Mouse (Mus musculus) T-helper 2 cell (primary cell): ENCODE measurements around the gene Ppard.
"Not testable (repeated sequence)": the region's sequence is repeated elsewhere in the genome, so short reads cannot be mapped to it uniquely, and the experiment has no call there.

Source experiments
- in situ Hi-C: fragments of 300-600 bp; cut with MboI, MseI; formaldehyde crosslinking; loops from one replicate; pipeline ENCODE4 v1.15.1; 2025; ENCODE audit warnings: high pct_unique_total_duplicates

Gene Ppard

GRCm38 (mm10) chr17:28312232-28313211 is 80.0 kb downstream of the Ppard start:
- in situ Hi-C loops, result no loop called here

DNA sequence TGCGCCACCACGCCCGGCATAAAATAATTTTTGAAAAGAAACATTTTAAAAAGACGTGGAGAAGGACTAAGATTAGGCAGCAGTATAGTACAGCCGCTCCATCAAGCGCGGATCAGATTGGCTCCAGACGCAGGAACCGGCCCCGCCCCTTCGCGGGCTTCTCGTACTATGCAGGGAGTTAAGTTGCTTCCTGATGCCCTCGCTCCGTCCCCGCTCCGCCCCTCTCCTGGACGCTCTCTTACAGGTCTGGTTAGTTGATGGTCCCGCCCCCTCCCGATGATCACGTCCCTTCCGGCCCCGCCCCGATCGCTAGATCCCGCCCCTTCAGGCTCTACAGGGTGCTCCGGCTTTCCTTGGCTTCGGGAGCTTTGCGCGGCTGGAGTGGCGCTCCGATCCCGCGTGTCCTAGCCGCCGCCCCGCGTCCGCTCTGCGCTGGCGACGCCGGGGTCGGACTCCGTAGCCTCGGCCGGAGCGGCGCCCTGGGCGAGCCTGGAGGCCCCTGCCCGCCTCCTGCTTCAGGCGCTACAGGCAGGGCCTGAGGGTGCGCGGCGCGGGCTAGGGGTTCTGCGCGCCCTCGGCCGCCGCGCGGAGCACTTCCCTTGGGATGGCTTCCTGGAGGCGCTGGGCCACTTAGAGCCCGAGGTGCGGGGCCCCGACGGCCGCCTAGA is 80.8 kb downstream of the Ppard start, which contains the start of gene Fance:
Gene Fance, plus strand, starts transcription at position 308 of the 668 bp plus-strand sequence.
- in situ Hi-C loops, result no loop called here

- in situ Hi-C loops, result no loop called here
Observed at GRCm38 (mm10) chr17:28313880-28314225, 81.4 kb downstream of the Ppard start.

DNA sequence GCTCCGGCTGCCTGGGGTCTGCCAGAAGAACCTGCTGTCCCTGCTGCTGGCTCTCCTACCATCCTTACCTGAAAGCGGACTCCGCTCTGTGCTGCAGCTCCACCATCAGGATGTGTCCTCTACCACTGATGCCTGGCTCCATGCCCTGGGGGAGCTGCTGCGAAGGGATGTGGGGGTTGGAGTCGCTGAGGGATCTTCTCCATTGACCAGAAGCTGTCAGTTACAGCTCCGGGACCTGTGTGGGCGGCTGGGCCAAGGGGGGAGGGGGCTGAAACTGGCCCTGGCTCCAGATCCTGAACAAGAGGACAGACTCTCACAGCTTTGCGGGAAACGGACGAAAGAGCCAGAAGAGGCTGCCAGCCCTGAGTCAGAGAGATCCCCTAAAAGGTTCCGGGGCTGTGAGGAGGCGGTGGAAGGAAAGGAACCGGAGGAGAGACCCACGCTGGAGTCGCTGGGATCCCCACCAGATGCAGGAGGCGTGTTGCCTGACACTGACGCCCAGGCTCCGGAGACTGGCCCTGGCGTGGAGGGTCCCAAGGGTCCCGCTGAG is 83.2 kb downstream of the Ppard start:
- in situ Hi-C loops, result loop anchor here (5.0 kb wide), 1 partner anchor 78 kb away; no protein-coding TSS in a partner anchor

GRCm38 (mm10) chr17:28316476-28316875 is 84.0 kb downstream of the Ppard start:
- in situ Hi-C loops, result loop anchor here (5.0 kb wide), 1 partner anchor 79 kb away; no protein-coding TSS in a partner anchor

- in situ Hi-C loops, result loop anchor here (5.0 kb wide), 1 partner anchor 80 kb away; no protein-coding TSS in a partner anchor
Observed at GRCm38 (mm10) chr17:28317091-28317490, 84.6 kb downstream of the Ppard start.

GRCm38 (mm10) chr17:28317725-28318124 is 85.2 kb downstream of the Ppard start:
- in situ Hi-C loops, result loop anchor here (5.0 kb wide), 1 partner anchor 80 kb away; no protein-coding TSS in a partner anchor

GRCm38 (mm10) chr17:28321700-28322099 is 89.2 kb downstream of the Ppard start:
- in situ Hi-C loops, result no loop called here

GRCm38 (mm10) chr17:28323786-28324185 is 91.3 kb downstream of the Ppard start:
- in situ Hi-C loops, result no loop called here

DNA sequence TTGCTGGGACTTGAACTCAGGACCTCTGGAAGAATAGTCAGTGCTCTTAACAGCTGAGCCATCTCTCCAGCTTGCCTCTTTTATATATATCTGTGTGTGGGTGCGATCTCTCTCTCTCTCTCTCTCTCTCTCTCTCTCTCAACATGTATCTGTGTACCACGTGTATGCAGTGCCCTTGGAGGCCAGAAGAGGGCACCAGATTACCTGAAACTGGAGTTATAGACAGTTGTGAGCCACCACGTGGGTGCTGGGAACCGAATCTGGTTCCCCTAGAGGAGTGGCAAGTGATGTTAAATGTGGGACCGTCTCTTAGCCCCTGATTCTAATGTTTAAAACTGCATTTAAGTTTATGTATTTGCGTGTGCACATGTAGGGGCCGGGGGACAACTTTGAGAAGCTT is 91.9 kb downstream of the Ppard start:
- in situ Hi-C loops, result not testable (repeated sequence)

DNA sequence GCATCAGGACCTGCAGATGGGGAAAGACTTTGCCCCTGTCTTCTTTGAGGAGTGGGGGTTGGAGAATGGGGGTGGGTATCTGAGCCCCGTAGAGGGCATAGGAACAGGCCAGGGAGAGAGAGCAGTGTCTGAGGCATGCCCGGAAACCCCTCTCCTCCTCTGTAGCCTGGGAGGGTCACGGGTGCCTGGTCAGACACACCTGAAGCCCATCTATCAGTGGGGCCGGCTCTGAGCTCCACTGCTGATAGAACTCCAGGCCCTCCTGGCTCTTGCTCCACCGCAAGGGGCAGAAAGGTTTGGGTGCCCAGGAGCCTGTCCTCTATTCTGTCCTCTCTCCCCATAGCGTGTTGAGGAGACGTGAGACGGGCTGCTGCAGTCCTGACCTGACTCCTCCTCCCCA is 93.3 kb downstream of the Ppard start:
- in situ Hi-C loops, result no loop called here

- in situ Hi-C loops, result no loop called here
Observed at GRCm38 (mm10) chr17:28326951-28327350, 94.5 kb downstream of the Ppard start.

DNA sequence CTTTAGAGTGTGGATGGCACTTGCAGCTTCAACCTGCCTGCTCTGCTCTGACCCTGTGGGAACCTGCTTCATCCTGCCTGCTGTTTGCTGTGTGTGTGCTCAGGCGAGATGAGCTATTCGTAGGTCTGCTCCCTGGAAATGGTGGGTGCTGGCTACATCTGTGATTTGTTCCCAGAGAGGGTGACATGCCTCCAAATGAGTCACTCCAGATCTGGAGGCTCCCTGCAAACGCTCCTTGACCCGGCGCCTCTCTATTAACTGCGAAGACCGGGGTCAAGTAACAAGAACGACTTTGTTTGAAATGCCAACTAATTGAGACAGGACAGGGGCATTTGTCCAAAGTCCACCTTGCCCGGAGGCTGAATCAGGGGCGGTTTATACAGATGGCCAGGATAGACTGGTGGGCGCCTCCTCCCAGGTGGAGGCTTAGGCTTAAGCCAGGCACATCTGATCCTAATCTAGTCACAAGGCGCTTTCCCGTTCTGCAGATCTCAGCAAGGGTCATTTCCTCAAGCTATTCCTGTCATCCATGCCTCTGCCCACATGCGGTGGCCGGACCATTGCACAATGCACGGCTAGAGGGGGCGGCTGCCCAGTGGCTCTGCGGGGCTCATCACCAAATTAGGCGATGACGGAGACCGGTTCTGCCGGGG is 95.3 kb downstream of the Ppard start:
- in situ Hi-C loops, result no loop called here

- in situ Hi-C loops, result no loop called here
Observed at GRCm38 (mm10) chr17:28328366-28328928, 95.9 kb downstream of the Ppard start, which contains the start of gene Rpl10a. Rpl10a (plus strand) TSS chr17:28328471.

- in situ Hi-C loops, result no loop called here
Observed at GRCm38 (mm10) chr17:28328946-28329345, 96.4 kb downstream of the Ppard start.

DNA sequence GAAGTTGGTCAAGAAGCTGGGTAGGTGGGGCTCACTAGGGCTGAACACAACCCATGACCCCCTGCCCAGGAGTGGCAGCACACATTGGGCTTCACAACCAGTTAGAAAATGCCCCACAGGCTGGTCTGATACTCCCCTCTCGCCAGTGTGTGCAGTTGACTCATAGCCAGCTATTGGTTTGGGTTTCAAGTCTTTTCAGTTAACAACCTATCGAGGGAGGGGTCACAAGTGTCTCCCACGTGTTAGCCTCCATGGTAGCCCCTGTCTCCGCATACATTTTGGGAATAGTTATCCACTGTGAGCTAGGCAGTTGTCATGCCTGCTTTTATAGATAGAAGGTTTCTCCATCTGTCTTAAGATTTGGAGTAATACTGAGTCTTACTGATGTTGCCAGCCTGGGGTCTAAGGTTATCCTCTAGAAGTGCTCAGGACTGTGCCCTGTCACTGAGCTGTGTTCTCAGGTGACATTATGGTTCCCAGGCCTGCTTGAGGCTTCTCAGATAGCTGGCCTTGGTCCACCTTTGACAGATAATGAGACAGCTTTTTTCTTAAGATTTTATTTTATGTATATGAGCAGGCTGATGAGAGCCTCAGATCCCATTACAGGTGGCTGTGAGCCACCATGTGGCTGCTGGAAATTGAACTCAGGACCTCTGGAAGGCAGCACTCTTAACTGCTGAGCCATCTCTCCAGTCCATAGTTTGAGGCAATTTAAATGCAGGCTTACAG is 97.2 kb downstream of the Ppard start:
- in situ Hi-C loops, result no loop called here

- in situ Hi-C loops, result no loop called here
Observed at GRCm38 (mm10) chr17:28330232-28330546, 97.7 kb downstream of the Ppard start.

GRCm38 (mm10) chr17:28330590-28330989 is 98.1 kb downstream of the Ppard start:
- in situ Hi-C loops, result not testable (repeated sequence)

GRCm38 (mm10) chr17:28331241-28332112 is 99.0 kb downstream of the Ppard start:
- in situ Hi-C loops, result no loop called here
